Mouse (Mus musculus) urinary bladder, postnatal 14 days (tissue): ENCODE data around the gene Gsdma3.
"Not testable (repeated sequence)": the region's sequence is repeated elsewhere in the genome, so short reads cannot be mapped to it uniquely, and the experiment has no call there.

ENCODE experiments used
- DNase-seq: peaks from one replicate; pipeline ENCODE4 v3.0.0; 2021; ENCODE audit warnings: low spot score

The Gsdma3 gene

DNA sequence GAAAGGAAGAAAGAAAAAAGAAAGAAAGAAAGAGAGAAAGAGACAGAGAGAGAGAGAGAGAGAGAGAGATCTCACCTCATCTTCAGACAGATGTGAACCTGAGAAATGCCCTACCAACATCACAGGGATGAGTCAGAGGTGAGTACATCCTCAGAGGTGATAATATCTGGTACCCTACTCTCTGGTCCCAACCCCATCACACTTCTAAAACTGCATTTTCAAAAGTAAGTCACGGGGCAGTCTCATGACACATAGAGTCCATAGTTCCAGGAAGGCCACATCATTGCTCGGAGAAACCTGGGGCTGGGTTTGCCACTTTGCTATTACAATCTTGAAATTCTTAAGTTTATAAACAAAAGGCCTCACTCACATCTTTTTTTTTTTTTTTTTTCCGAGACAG lies 30.2 kb upstream of the Gsdma3 start:
- no peak for DNase-seq

DNA sequence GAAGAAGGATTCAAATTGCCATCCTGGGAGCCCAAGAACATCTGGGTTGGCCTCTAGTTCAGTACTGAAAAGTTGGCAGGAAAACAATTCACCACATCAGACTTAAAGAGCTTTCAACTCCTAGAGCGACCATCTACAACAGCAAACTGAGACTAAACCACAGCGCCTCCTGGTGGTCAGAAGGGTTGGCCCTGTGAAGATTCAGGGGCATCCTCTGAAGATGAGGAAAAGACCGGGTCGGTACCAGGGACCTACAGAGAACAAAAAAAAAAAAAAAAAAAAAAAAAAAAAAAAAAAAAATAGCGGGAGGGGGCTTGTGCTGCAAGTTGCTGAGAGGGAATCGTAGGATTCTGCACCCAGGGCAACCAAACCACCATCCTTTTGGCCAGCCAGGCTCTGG lies 28.8 kb upstream of the Gsdma3 start:
- peak; percentile 63 for DNase-seq

GRCm38 (mm10) chr11:98597991-98598390 lies 28.2 kb upstream of the Gsdma3 start, which contains the start of gene Lrrc3c:
Gene Lrrc3c (plus strand): TSS chr11:98598291.
- no peak for DNase-seq

GRCm38 (mm10) chr11:98598851-98599290 lies 27.3 kb upstream of the Gsdma3 start:
- no peak for DNase-seq

GRCm38 (mm10) chr11:98599291-98599690 lies 26.9 kb upstream of the Gsdma3 start:
- DNase-seq: peak; percentile 3

DNA sequence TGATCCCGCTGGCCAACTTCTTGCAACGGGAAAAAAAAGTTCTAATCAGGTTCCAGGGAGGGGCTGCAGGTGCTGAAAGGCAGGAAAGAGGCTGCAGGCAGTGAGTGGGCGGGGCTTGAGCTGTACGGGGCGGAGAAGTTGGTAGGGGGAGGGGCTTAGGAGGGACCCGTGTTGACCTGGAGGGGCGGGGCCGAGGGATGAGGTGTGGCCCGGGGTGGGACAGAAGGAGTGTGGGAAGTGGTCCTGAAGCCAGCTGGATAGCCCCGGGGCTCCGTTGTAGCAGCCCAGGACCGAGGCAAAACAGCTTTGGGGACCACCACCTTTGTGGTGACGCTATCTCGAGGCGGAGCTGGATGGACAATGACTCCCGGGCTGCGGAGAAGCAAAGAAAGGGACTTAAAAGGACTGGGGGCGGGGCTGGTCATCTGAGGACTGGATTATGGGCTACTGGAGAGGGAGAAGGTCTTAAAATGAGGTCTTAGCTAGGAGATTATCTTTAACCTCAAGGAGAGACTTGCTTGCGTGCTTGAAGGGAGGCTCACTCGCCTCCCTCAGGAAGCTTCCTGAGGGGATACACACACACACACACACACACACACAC lies 24.0 kb upstream of the Gsdma3 start:
- peak; percentile 42 for DNase-seq

GRCm38 (mm10) chr11:98603953-98604352 lies 22.2 kb upstream of the Gsdma3 start:
- DNase-seq: no peak

GRCm38 (mm10) chr11:98604911-98605310 lies 21.2 kb upstream of the Gsdma3 start:
- not testable (repeated sequence) for DNase-seq

- no peak for DNase-seq
Measured at GRCm38 (mm10) chr11:98606763-98607162, 19.4 kb upstream of the Gsdma3 start.

DNA sequence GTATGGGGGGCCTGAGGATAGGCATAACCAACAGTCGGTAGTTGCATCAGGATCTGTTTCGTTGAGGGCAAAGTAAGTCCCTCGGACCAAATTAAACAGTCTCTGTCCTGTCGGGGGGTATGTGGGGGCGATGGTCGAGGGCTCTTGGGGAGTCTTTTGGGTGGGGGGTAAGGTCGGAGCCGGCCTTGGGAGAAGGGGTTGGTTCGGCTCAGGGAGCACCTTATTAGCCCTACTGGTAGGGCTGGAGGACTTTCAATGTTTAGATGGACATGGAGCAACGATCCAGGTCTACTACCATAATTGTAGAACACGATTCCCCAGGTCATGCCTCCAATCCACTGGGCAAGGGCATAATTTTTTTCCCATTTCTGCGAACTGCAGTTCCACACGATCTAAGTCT lies 5.4 kb upstream of the Gsdma3 start:
- no peak for DNase-seq

DNA sequence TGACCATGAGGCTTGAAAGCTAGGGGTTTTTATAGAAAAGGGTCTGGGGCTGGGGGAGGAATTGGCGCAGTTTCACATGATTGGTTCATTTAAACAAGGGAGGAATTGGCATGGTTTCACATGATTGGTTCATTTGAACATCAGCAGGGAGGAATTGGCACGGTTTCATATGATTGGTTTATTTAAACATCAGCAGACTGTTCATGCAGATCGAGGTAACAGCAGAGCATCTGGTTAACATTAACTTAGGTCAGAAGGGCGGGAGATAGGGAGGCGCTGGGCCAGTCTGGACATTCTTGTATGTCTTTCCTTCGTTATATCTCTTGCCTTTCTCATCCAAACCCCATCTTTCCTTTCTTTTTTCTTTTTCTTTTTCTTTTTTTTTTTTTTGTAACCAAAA lies 2.2 kb upstream of the Gsdma3 start:
- DNase-seq: not testable (repeated sequence)

GRCm38 (mm10) chr11:98624381-98624780 lies 1.8 kb upstream of the Gsdma3 start:
- DNase-seq: not testable (repeated sequence)

DNA sequence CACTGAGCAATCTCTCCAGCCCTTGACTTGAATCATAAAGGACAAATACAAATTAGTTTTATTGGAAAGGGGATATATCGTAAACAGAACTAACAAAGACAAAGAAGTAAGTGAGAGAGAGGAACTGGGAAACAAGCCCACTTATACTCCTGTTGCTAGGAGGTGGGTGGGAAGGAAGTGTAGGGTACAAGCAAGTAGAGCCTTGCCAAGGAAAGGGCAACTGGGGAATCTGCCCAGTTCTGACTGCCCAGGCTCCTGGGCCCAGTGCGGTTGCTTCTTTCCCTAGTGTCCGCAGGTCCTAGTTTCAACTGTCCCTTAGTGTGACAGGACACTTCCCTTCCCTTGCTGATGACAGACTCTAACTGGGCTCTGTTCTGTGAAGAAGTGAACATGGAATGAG lies 2.5 kb downstream of the Gsdma3 start:
- DNase-seq: no peak

DNA sequence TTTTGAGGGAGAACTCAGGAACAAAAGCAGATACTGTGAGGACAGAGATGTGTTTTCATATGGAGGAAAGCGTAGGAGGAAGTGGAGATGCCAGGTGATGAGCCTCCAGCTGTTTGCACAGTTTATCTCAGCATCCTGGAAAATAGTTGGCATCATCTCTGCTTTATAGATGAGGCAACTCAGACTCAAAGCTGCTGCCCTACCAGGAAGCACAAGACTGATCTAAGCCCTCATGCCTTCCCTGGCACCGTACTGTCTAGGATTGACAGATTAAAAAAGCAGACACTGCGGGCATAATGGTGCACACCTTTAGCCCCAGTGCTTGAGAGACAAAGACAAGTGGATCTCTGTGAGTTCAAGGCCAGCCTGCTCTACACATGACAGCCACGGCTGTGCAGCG lies 4.5 kb downstream of the Gsdma3 start:
- DNase-seq: no peak

DNA sequence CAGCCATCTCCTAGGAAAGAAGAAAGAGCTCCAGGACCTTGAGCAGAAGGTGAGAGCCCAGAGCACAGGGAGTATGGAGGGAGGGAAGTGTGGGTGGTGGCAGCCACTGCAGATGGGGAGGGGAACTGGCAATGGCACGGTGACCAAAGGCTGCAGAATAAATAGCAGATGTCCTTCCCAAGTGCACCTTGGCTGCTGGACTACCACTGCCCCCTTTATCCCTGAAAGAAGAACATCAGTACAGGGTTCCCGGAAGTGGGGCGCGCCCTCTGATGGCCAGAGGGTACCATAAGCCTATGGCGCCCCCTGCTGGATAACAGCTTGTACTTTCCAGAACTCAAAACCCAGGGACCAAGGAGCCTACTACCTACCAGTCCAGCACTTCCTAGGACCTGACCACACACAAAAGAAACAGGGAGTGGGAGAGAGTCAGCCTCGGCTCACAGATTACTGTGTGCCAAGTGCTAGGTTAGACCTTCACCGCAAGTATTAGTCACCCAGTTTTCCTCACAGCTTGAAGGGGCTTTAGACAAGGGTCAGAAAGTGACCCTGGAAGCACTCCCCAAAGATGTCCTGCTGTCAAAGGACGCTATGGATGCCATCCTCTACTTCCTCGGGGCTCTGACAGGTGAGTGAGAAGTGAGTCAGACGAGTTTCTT lies 9.3 kb downstream of the Gsdma3 start:
- peak; percentile 12 for DNase-seq

GRCm38 (mm10) chr11:98637501-98637900 lies 11.3 kb downstream of the Gsdma3 start:
- DNase-seq: no peak

DNA sequence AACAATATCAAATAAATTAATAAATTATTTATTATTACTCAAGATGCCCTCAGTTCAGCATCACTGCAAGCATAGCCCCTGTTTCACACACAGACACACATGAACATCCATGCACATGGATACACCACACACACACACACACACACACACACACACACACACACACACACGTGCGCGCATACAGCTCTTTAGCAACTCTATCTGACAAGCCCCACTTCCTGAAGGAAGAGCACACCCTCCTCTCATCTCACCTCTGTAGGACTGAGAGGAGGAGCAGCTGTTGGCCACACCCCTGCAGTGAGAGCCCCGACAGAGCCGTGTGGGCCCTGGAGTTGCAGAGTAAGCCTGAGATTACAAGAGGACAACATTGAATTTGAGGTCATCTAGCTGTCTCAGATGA lies 13.9 kb downstream of the Gsdma3 start:
- DNase-seq: no peak

DNA sequence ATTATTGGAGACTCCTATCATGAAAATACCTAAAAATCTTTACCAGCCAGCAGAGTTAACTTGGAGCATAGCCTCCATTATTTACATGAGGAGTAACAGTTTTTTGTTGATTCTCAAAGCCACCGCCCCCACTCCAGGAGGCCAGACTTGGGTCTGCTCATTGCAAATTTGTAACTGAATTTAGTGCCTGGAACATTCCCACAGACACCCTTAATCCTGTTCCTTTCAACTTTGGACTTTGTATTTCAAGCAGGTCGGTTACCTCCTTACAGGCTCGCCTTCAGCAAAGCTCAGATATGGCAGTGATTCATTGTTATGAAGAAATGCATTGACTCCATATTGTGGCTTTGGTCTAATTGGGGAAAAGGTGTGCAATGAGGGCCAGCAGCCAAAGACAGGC lies 18.6 kb downstream of the Gsdma3 start:
- DNase-seq: no peak

- no peak for DNase-seq
Measured at GRCm38 (mm10) chr11:98645946-98646345, 19.8 kb downstream of the Gsdma3 start.

- DNase-seq: no peak
Measured at GRCm38 (mm10) chr11:98646459-98646858, 20.3 kb downstream of the Gsdma3 start, which contains the start of gene Gsdma2. Gene Gsdma2 (plus strand): TSS chr11:98646759.

GRCm38 (mm10) chr11:98655076-98655475 lies 28.9 kb downstream of the Gsdma3 start:
- peak; percentile 44 for DNase-seq

- peak; percentile 36 for DNase-seq
Measured at GRCm38 (mm10) chr11:98660517-98660916, 34.4 kb downstream of the Gsdma3 start.

- no peak for DNase-seq
Measured at GRCm38 (mm10) chr11:98664091-98664490, 37.9 kb downstream of the Gsdma3 start, which contains the start of gene Gsdma. Gene Gsdma (plus strand): TSS chr11:98664351.

GRCm38 (mm10) chr11:98668984-98669383 lies 42.8 kb downstream of the Gsdma3 start:
- DNase-seq: no peak
